Mouse (Mus musculus) forebrain, embryonic 12.5 days (tissue): ENCODE data around the gene Coro7. TPM values are rescaled to one million over a fixed set of nuclear protein-coding genes. Genes with fewer than 3 reads are reported as not detected.
A peak's percentile ranks its signal among the peaks of the same experiment; 100 is the strongest.
"Not testable (repeated sequence)": the region's sequence is repeated elsewhere in the genome, so short reads cannot be mapped to it uniquely, and the experiment has no call there.

Experiments used
- ATAC-seq: fragments of 200-750 bp; cut with Nextera tagmentation; 2 replicates; pipeline ENCODE4 v1.8.0; 2017; ENCODE audit warnings: moderate TSS enrichment; ENCODE audit not compliant: low FRiP score
- H3K27ac ChIP-seq: fragments of 300-500 bp; sonication (generic); 2 replicates; pipeline ENCODE4 v1.5.1; 2016; ENCODE audit warnings: mild to moderate bottlenecking
- H3K27me3 ChIP-seq: fragments of 300-500 bp; sonication (generic); 2 replicates; pipeline ENCODE4 v1.6.1; 2016; ENCODE audit warnings: mild to moderate bottlenecking
- H3K36me3 ChIP-seq: fragments of 300-500 bp; sonication (generic); replicated peaks from 2 replicates; pipeline ENCODE4 v1.6.1; 2016; ENCODE audit warnings: mild to moderate bottlenecking
- H3K4me1 ChIP-seq: fragments of 300-500 bp; sonication (generic); 2 replicates; pipeline ENCODE4 v1.6.1; 2016
- H3K4me2 ChIP-seq: fragments of 300-500 bp; sonication (generic); 2 replicates; pipeline ENCODE4 v1.6.1; 2016; ENCODE audit warnings: mild to moderate bottlenecking, moderate library complexity
- H3K4me3 ChIP-seq: fragments of 300-500 bp; sonication (generic); replicated peaks from 2 replicates; pipeline ENCODE4 v1.5.1; 2016; ENCODE audit warnings: mild to moderate bottlenecking
- H3K9ac ChIP-seq: fragments of 300-500 bp; sonication (generic); 2 replicates; pipeline ENCODE4 v1.6.1; 2016; ENCODE audit warnings: mild to moderate bottlenecking
- H3K9me3 ChIP-seq: fragments of 300-500 bp; sonication (generic); 2 replicates; pipeline ENCODE4 v1.6.1; 2016
- WGBS: fragments of 180-500 bp; shearing (Covaris S2); methylation state at CpG from one replicate; pipeline ENCODE4 v1.1.7; 2016; 5-methylcytosine and 5-hydroxymethylcytosine counted together
- polyA plus RNA-seq: library from polyadenylated mRNA; unstranded; fragments of >200 nt; fragmentation: Nextera tagmentation; extraction: Ambion mirVana; gene quantifications from 2 replicates; pipeline ENCODE4 v1.2.1, GENCODE M21; 2016

The Coro7 gene
- polyA plus RNA-seq, 1 experiment from 2014 or later, result 18.5 TPM

DNA sequence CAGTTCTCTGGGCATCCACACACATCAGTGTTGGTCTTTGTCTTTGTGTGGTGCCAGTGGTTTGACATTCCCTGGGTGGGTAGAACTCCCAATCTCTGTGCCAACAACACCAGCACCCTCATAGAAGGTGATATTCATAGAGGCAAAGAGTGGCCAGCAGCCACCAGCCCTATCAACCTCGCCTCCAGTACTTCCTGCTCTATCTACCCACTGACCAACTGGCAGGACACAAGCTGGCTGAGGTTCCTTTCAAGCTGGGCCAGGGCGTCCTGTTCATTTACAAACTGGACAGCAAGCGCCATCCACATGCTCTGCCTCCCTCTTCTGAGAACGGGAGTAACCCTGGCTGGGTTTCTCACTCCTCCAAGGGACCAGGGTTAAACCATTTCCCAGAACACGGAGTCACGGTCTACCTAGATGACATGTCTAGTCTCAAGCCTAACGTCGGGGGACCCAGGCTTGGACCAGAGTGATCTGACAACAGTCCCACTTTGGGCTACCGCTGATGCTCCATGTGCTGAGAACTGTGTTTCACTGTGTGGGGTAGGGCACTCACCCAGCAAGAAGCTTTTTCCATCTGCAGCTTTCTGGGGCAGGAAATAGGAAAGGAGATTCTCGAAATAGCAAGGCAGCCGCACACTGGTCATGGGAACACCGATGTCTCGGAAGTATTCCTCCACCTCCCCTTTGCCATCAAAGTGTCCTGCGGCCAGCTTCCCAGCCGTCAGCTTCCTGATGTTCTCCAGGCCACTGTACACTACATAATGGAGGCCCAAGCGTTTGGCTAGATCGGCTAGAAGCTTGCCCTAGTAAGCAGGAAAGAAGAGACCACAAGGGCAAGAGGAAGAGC, 34.5 kb upstream of the Coro7 start:
- peaks cover 7% of the 10 kb centered on the region for H3K4me1 ChIP-seq
- H3K36me3 ChIP-seq, result peaks cover 73% of the 10 kb centered on the region
- no peak overlapping the region for H3K9ac ChIP-seq
- ATAC-seq, result no peak
- H3K9me3 ChIP-seq, result no peaks in the 10 kb centered on the region
- WGBS, result 92% methylated on average over 17 of the region's 17 CpGs
- no peak overlapping the region for H3K27ac ChIP-seq
- no peak overlapping the region for H3K4me2 ChIP-seq
- no peak overlapping the region for H3K4me3 ChIP-seq
- H3K27me3 ChIP-seq, result no peaks in the 10 kb centered on the region

- Histone ChIP-seq H3K27me3 (no peaks in the 10 kb centered on the region), H3K36me3 (peaks cover 98% of the 10 kb centered on the region), H3K27ac (no peak overlapping the region), H3K9me3 (no peaks in the 10 kb centered on the region), H3K4me2 (no peak overlapping the region), H3K4me3 (no peak overlapping the region), H3K9ac (no peak overlapping the region), H3K4me1 (no peaks in the 10 kb centered on the region)
- no peak for ATAC-seq
- 93% methylated on average over 4 of the region's 4 CpGs for WGBS
These were observed 31.6 kb upstream of the Coro7 start for GRCm38 (mm10) chr16:4711173-4711572.

DNA sequence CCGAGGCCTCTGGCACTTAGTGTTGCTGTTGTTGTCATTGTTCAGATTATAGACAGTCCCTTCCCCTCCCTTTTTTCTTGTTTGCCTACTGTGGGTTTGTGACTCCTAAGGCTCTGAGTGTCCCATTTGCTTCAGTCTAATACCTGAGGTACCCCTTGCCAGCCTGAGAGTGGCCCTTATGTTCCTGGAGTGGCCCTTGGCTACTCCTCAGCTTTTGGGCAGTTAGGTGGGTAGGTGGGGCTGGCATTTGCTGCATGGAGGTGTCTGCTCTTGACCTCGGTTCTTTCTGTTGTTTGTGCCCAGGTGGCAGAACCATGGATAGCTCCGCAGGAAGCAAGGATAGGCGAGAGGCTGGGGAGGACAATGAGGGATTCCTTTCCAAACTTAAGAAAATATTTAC, 26.0 kb upstream of the Coro7 start:
- no peak overlapping the region for H3K4me2 ChIP-seq
- no peaks in the 10 kb centered on the region for H3K27me3 ChIP-seq
- WGBS, result 77% methylated on average over 4 of the region's 4 CpGs
- no peak overlapping the region for H3K27ac ChIP-seq
- no peak overlapping the region for H3K4me3 ChIP-seq
- H3K9ac ChIP-seq, result no peak overlapping the region
- no peak for ATAC-seq
- H3K4me1 ChIP-seq, result no peaks in the 10 kb centered on the region
- peaks cover 92% of the 10 kb centered on the region for H3K36me3 ChIP-seq
- H3K9me3 ChIP-seq, result no peaks in the 10 kb centered on the region

- H3K4me1 ChIP-seq, result no peaks in the 10 kb centered on the region
- ATAC-seq, result no peak
- no peak overlapping the region for H3K4me3 ChIP-seq
- no peaks in the 10 kb centered on the region for H3K9me3 ChIP-seq
- peaks cover 89% of the 10 kb centered on the region for H3K36me3 ChIP-seq
- WGBS, result 75% methylated on average over 1 of the region's 1 CpGs
- H3K27me3 ChIP-seq, result no peaks in the 10 kb centered on the region
- no peak overlapping the region for H3K4me2 ChIP-seq
- no peak overlapping the region for H3K27ac ChIP-seq
- H3K9ac ChIP-seq, result no peak overlapping the region
These were observed 23.1 kb upstream of the Coro7 start for GRCm38 (mm10) chr16:4702646-4703045.

DNA sequence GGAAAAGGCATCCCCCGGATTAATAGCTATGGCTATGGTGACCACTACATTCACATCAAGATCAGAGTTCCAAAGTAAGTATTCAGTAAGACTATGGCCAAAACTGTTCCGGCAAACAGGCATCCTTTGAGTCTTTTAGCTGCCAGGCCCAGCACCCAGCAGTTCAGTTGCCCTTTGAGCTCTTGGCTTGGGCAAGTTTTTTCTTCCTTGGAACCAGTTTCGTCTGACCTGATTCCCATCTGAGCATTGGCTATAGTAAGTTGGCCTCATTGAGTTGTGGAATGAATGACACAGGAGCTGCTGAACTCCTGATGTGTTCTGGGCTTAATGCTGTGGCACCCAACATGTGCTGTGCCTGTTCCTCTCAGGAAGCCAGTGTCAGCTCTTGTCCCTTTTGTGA, 21.6 kb upstream of the Coro7 start:
- ATAC-seq, result no peak
- 93% methylated on average over 3 of the region's 3 CpGs for WGBS
- Histone ChIP-seq H3K27ac (no peak overlapping the region), H3K9me3 (no peaks in the 10 kb centered on the region), H3K4me1 (no peaks in the 10 kb centered on the region), H3K27me3 (no peaks in the 10 kb centered on the region), H3K4me2 (no peak overlapping the region), H3K4me3 (no peak overlapping the region), H3K9ac (no peak overlapping the region), H3K36me3 (peaks cover 90% of the 10 kb centered on the region)

- H3K27ac ChIP-seq, result not testable (repeated sequence)
- peaks cover 67% of the 10 kb centered on the region for H3K36me3 ChIP-seq
These were observed 9.8 kb upstream of the Coro7 start for GRCm38 (mm10) chr16:4689371-4689770.

GRCm38 (mm10) chr16:4684457-4684791, 4.8 kb upstream of the Coro7 start:
- Histone ChIP-seq H3K4me1 (peaks cover 14% of the 10 kb centered on the region), H3K9me3 (no peaks in the 10 kb centered on the region), H3K36me3 (peaks cover 21% of the 10 kb centered on the region), H3K4me3 (peak overlapping the region; percentile 90), H3K4me2 (peak overlapping the region; percentile 94), H3K27ac (no peak overlapping the region), H3K9ac (peak overlapping the region; percentile 88), H3K27me3 (no peaks in the 10 kb centered on the region)
- no peak; the same call in 1 of the 2 replicates for ATAC-seq
- under 1% methylated on average over 9 of the region's 9 CpGs for WGBS

More at GRCm38 (mm10) chr16:4689371-4689770, 9.8 kb upstream of the Coro7 start:
- WGBS, result 97% methylated on average over 4 of the region's 4 CpGs
- not testable (repeated sequence) for H3K4me2 ChIP-seq, H3K4me1 ChIP-seq, H3K27me3 ChIP-seq, H3K9ac ChIP-seq, H3K4me3 ChIP-seq, H3K9me3 ChIP-seq, ATAC-seq

DNA sequence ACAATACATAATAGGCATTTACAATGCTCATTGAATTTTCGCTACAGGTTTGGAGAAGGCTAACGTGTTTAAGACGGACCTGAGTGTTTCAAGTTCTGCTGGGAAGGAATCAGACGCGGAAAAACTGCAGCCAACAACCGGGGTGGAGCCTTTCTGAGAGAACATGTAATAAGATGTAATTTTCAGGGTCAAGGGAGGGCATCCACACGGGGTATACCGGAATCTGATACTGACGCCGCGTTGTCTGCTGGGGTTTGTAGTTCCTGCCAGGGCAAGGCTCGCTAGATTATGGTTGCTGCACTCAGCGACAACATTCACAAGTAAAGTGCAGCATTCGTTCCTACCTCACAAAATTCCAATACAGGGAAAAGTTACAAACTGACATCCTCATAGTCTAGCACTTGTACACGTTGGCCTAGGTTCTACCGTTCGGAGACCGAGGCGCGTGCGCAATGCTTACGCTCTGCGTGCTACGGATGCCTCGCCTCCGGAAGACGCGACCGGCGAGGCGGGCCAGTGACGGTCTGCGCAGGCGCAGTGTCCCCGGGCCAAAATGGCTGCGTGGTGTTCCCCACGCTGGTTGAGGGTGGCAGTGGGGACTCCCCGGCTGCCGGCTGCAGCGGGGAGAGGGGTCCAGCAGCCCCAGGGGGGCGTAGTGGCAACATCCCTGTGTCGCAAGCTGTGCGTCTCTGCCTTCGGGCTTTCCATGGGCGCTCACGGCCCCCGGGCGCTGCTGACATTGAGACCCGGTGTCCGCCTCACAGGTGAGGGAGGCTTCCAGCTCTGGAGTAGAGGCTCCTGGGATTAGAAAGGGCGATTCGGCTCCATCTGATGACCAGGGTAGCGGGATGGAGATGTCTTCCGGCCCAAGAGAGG, 4.2 kb upstream of the Coro7 start:
- H3K9ac ChIP-seq, result peak overlapping the region; percentile 88
- WGBS, result 0% methylated on average over 54 of the region's 54 CpGs
- H3K27ac ChIP-seq, result peak overlapping the region; percentile 78
- peak overlapping the region; percentile 94 for H3K4me2 ChIP-seq
- H3K36me3 ChIP-seq, result peaks cover 15% of the 10 kb centered on the region
- H3K4me1 ChIP-seq, result peaks cover 18% of the 10 kb centered on the region
- H3K4me3 ChIP-seq, result peak overlapping the region; percentile 90
- H3K27me3 ChIP-seq, result no peaks in the 10 kb centered on the region
- peak; percentile 88 for ATAC-seq
- no peaks in the 10 kb centered on the region for H3K9me3 ChIP-seq

GRCm38 (mm10) chr16:4683193-4683580, 3.6 kb upstream of the Coro7 start:
- peak overlapping the region; percentile 78 for H3K27ac ChIP-seq
- H3K4me3 ChIP-seq, result peak overlapping the region; percentile 90
- H3K9ac ChIP-seq, result peak overlapping the region; percentile 88
- peaks cover 24% of the 10 kb centered on the region for H3K4me1 ChIP-seq
- H3K36me3 ChIP-seq, result peaks cover 11% of the 10 kb centered on the region
- peak overlapping the region; percentile 94 for H3K4me2 ChIP-seq
- ATAC-seq, result no peak
- no peaks in the 10 kb centered on the region for H3K9me3 ChIP-seq
- no peaks in the 10 kb centered on the region for H3K27me3 ChIP-seq
- WGBS, result 33% methylated on average over 9 of the region's 9 CpGs

DNA sequence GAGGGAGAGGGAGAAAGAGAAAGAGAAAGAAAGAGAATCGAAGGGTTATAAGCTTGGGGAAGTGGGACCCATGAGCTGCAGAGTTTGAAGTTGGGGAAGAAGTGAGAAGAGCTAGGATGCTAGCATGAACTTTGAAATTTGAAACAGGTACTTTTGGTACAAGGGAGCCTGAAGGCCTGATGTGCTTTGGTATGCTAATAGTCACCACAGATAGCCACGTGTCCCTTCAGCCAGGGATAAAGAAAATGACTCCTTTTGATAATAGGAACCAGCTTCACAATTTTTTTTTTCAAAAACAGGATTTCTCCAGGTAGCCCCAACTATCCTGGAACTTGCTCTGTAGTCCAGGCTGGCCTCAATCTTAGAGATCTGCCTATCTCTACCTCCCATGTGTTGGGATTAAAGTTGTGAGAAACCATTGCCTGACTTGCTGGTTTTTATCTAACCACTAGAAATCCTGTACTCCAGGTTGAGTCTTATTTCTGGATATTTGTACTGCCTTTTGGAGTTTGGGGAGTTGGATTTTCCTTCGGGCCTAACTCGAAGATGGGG, 3.1 kb upstream of the Coro7 start:
- no peak overlapping the region for H3K27ac ChIP-seq
- peaks cover 8% of the 10 kb centered on the region for H3K36me3 ChIP-seq
- WGBS, result 84% methylated on average over 4 of the region's 4 CpGs
- H3K4me1 ChIP-seq, result peaks cover 28% of the 10 kb centered on the region
- peak overlapping the region; percentile 94 for H3K4me2 ChIP-seq
- ATAC-seq, result no peak
- H3K9me3 ChIP-seq, result no peaks in the 10 kb centered on the region
- no peaks in the 10 kb centered on the region for H3K27me3 ChIP-seq
- H3K9ac ChIP-seq, result no peak overlapping the region
- no peak overlapping the region; the same call in 1 of the 2 replicates for H3K4me3 ChIP-seq

GRCm38 (mm10) chr16:4680922-4681455, 1.4 kb upstream of the Coro7 start:
- H3K36me3 ChIP-seq, ATAC-seq, H3K27ac ChIP-seq, H3K4me3 ChIP-seq, H3K9ac ChIP-seq, H3K4me2 ChIP-seq, H3K27me3 ChIP-seq, H3K9me3 ChIP-seq: not testable (repeated sequence)
- H3K4me1 ChIP-seq, result peaks cover 28% of the 10 kb centered on the region
- 83% methylated on average over 3 of the region's 3 CpGs for WGBS

DNA sequence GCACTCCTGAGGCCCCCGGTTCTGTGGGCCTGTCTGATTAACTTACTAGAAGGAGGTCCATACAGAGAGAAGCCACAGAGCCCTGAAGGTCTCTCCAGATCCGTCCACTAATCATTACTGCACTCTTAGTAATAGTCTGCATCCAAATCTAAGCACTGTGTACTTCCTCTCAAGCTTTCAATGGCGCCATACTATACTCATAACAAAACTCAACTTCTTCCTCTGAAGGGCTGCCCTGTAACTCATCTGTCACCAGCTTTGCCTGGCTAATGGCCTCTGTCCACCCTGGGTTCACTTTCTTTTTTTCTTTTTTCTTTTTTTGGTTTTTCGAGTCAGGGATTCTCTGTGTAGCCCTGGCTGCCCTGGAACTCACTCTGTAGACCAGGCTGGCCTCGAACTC, 1.5 kb downstream of the Coro7 start:
- 0 out of 2 replicates have a peak overlapping the region, but pooled peaks have one; percentile 90 for H3K4me2 ChIP-seq
- 0 out of 2 replicates have a peak, but pooled peaks cover 7% of the 10 kb centered on the region for H3K36me3 ChIP-seq
- WGBS, result 83% methylated on average over 5 of the region's 5 CpGs
- H3K4me1 ChIP-seq, result peaks cover 15% of the 10 kb centered on the region
- H3K9me3 ChIP-seq, result no peaks in the 10 kb centered on the region
- no peak overlapping the region for H3K9ac ChIP-seq
- ATAC-seq, result no peak
- H3K27me3 ChIP-seq, result no peaks in the 10 kb centered on the region
- H3K27ac ChIP-seq, result no peak overlapping the region
- H3K4me3 ChIP-seq, result no peak overlapping the region
